Mouse (Mus musculus) limb, embryonic 15.5 days (tissue): ENCODE results near the gene Abhd12. TPM values are rescaled to one million over a fixed set of nuclear protein-coding genes. Genes with fewer than 3 reads are reported as not detected.

ENCODE experiments used
- ATAC-seq: fragments of 200-750 bp; cut with Nextera tagmentation; 2 replicates; pipeline ENCODE4 v1.8.0; 2017; ENCODE audit warnings: low read depth, moderate TSS enrichment; ENCODE audit not compliant: insufficient number of reproducible peaks, low FRiP score, low TSS enrichment
- H3K27ac ChIP-seq: fragments of 300-500 bp; sonication (generic); 2 replicates; pipeline ENCODE4 v1.5.1; 2015; ENCODE audit warnings: moderate library complexity, mild to moderate bottlenecking, inconsistent platforms
- H3K27me3 ChIP-seq: fragments of 300-500 bp; sonication (generic); 2 replicates; pipeline ENCODE4 v1.6.1; 2015; ENCODE audit warnings: inconsistent platforms
- H3K36me3 ChIP-seq: fragments of 300-500 bp; sonication (generic); 2 replicates; pipeline ENCODE4 v1.6.1; 2015; ENCODE audit warnings: inconsistent platforms
- H3K4me1 ChIP-seq: fragments of 300-500 bp; sonication (generic); 2 replicates; pipeline ENCODE4 v1.6.1; 2015; ENCODE audit warnings: inconsistent platforms
- H3K4me2 ChIP-seq: fragments of 300-500 bp; sonication (generic); 2 replicates; pipeline ENCODE4 v1.6.1; 2015; ENCODE audit warnings: mild to moderate bottlenecking, inconsistent platforms
- H3K4me3 ChIP-seq: fragments of 300-500 bp; sonication (generic); 2 replicates; pipeline ENCODE4 v1.5.1; 2015; ENCODE audit warnings: mild to moderate bottlenecking, inconsistent platforms
- H3K9ac ChIP-seq: fragments of 300-500 bp; sonication (generic); 2 replicates; pipeline ENCODE4 v1.6.1; 2015; ENCODE audit warnings: inconsistent platforms
- H3K9me3 ChIP-seq: fragments of 300-500 bp; sonication (generic); 2 replicates; pipeline ENCODE4 v1.6.1; 2016; ENCODE audit warnings: inconsistent platforms
- WGBS: fragments of 180-500 bp; shearing (Covaris S2); methylation state at CpG from one replicate; pipeline ENCODE4 v1.1.7; 2015; 5-methylcytosine and 5-hydroxymethylcytosine counted together
- polyA plus RNA-seq: library from polyadenylated mRNA; unstranded; fragments of >200 nt; fragmentation: Nextera tagmentation; extraction: Ambion mirVana; gene quantifications from 2 replicates; pipeline ENCODE4 v1.2.1, GENCODE M21; 2015

The Abhd12 gene
- polyA plus RNA-seq, 1 experiment from 2014 or later: 78.8 TPM

GRCm38 (mm10) chr2:150841109-150841508 is 63.4 kb downstream of the Abhd12 start:
- ATAC-seq: no peak
- WGBS: 62% methylated on average over 11 of the region's 11 CpGs
- H3K27ac ChIP-seq: no peak overlapping the region

GRCm38 (mm10) chr2:150839686-150840471 is 64.7 kb downstream of the Abhd12 start:
- H3K9ac ChIP-seq: no peak overlapping the region
- H3K27ac ChIP-seq: no peak overlapping the region
- no peaks in the 10 kb centered on the region for H3K9me3 ChIP-seq
- H3K4me1 ChIP-seq: no peaks in the 10 kb centered on the region
- ATAC-seq: no peak
- no peak overlapping the region for H3K4me2 ChIP-seq
- 74% methylated on average over 12 of the region's 12 CpGs for WGBS
- H3K27me3 ChIP-seq: no peaks in the 10 kb centered on the region
- H3K4me3 ChIP-seq: no peak overlapping the region
- H3K36me3 ChIP-seq: peaks cover 35% of the 10 kb centered on the region

More at GRCm38 (mm10) chr2:150841109-150841508, 63.4 kb downstream of the Abhd12 start:
- peaks cover 28% of the 10 kb centered on the region for H3K36me3 ChIP-seq
- H3K9ac ChIP-seq: no peak overlapping the region
- no peaks in the 10 kb centered on the region for H3K27me3 ChIP-seq
- no peak overlapping the region for H3K4me3 ChIP-seq
- no peak overlapping the region for H3K4me2 ChIP-seq
- no peaks in the 10 kb centered on the region for H3K4me1 ChIP-seq
- no peaks in the 10 kb centered on the region for H3K9me3 ChIP-seq

- Histone ChIP-seq H3K9ac (no peak overlapping the region), H3K4me2 (no peak overlapping the region), H3K4me3 (no peak overlapping the region), H3K4me1 (no peaks in the 10 kb centered on the region), H3K36me3 (peaks cover 56% of the 10 kb centered on the region), H3K27ac (no peak overlapping the region), H3K9me3 (no peaks in the 10 kb centered on the region), H3K27me3 (no peaks in the 10 kb centered on the region)
- WGBS: 95% methylated on average over 3 of the region's 3 CpGs
- ATAC-seq: no peak
These were observed 66.8 kb downstream of the Abhd12 start for GRCm38 (mm10) chr2:150837781-150838180.

GRCm38 (mm10) chr2:150836906-150837305 is 67.6 kb downstream of the Abhd12 start:
- Histone ChIP-seq H3K9ac (no peak overlapping the region), H3K4me1 (no peaks in the 10 kb centered on the region), H3K9me3 (no peaks in the 10 kb centered on the region), H3K27me3 (no peaks in the 10 kb centered on the region), H3K4me3 (no peak overlapping the region), H3K4me2 (no peak overlapping the region), H3K36me3 (peaks cover 65% of the 10 kb centered on the region), H3K27ac (no peak overlapping the region)
- WGBS: 73% methylated on average over 15 of the region's 15 CpGs
- ATAC-seq: no peak

GRCm38 (mm10) chr2:150835975-150836374 is 68.6 kb downstream of the Abhd12 start:
- no peak for ATAC-seq
- H3K9me3 ChIP-seq: no peaks in the 10 kb centered on the region
- no peak overlapping the region for H3K27ac ChIP-seq
- no peak overlapping the region for H3K4me3 ChIP-seq
- WGBS: 89% methylated on average over 4 of the region's 4 CpGs
- H3K4me1 ChIP-seq: no peaks in the 10 kb centered on the region
- H3K4me2 ChIP-seq: no peak overlapping the region
- H3K9ac ChIP-seq: no peak overlapping the region
- peaks cover 74% of the 10 kb centered on the region for H3K36me3 ChIP-seq
- no peaks in the 10 kb centered on the region for H3K27me3 ChIP-seq

- no peak overlapping the region for H3K4me2 ChIP-seq
- no peak for ATAC-seq
- H3K4me3 ChIP-seq: no peak overlapping the region
- 93% methylated on average over 7 of the region's 7 CpGs for WGBS
- no peaks in the 10 kb centered on the region for H3K27me3 ChIP-seq
- no peaks in the 10 kb centered on the region for H3K9me3 ChIP-seq
- H3K27ac ChIP-seq: no peak overlapping the region
- peaks cover 84% of the 10 kb centered on the region for H3K36me3 ChIP-seq
- no peaks in the 10 kb centered on the region for H3K4me1 ChIP-seq
- no peak overlapping the region for H3K9ac ChIP-seq
These were observed 69.9 kb downstream of the Abhd12 start for GRCm38 (mm10) chr2:150834616-150835015.

- H3K9me3 ChIP-seq: no peaks in the 10 kb centered on the region
- H3K9ac ChIP-seq: no peak overlapping the region
- H3K4me1 ChIP-seq: no peaks in the 10 kb centered on the region
- WGBS: 92% methylated on average over 7 of the region's 7 CpGs
- no peaks in the 10 kb centered on the region for H3K27me3 ChIP-seq
- no peak overlapping the region for H3K4me3 ChIP-seq
- H3K27ac ChIP-seq: no peak overlapping the region
- peaks cover 92% of the 10 kb centered on the region for H3K36me3 ChIP-seq
- H3K4me2 ChIP-seq: no peak overlapping the region
- ATAC-seq: no peak
These were observed 72.5 kb downstream of the Abhd12 start for GRCm38 (mm10) chr2:150832029-150832428.

- WGBS: 83% methylated on average over 3 of the region's 3 CpGs
- Histone ChIP-seq H3K9ac (no peak overlapping the region), H3K4me1 (no peaks in the 10 kb centered on the region), H3K27me3 (no peaks in the 10 kb centered on the region), H3K9me3 (no peaks in the 10 kb centered on the region), H3K36me3 (peaks cover 95% of the 10 kb centered on the region), H3K27ac (no peak overlapping the region), H3K4me3 (no peak overlapping the region), H3K4me2 (no peak overlapping the region)
- ATAC-seq: no peak
These were observed 73.6 kb downstream of the Abhd12 start for GRCm38 (mm10) chr2:150830911-150831441.

GRCm38 (mm10) chr2:150830011-150830410 is 74.5 kb downstream of the Abhd12 start:
- H3K9me3 ChIP-seq: no peaks in the 10 kb centered on the region
- peaks cover 98% of the 10 kb centered on the region for H3K36me3 ChIP-seq
- WGBS: 86% methylated on average over 2 of the region's 2 CpGs
- no peak for ATAC-seq
- no peak overlapping the region for H3K4me3 ChIP-seq
- H3K4me2 ChIP-seq: no peak overlapping the region
- H3K9ac ChIP-seq: no peak overlapping the region
- no peaks in the 10 kb centered on the region for H3K27me3 ChIP-seq
- no peak overlapping the region for H3K27ac ChIP-seq
- no peaks in the 10 kb centered on the region for H3K4me1 ChIP-seq

- no peak for ATAC-seq
- WGBS: 80% methylated on average over 4 of the region's 4 CpGs
- no peak overlapping the region for H3K27ac ChIP-seq
- H3K27me3 ChIP-seq: no peaks in the 10 kb centered on the region
- H3K9ac ChIP-seq: no peak overlapping the region
- peaks cover 98% of the 10 kb centered on the region for H3K36me3 ChIP-seq
- H3K9me3 ChIP-seq: no peaks in the 10 kb centered on the region
- H3K4me1 ChIP-seq: no peaks in the 10 kb centered on the region
- no peak overlapping the region for H3K4me2 ChIP-seq
- H3K4me3 ChIP-seq: no peak overlapping the region
These were observed 75.9 kb downstream of the Abhd12 start for GRCm38 (mm10) chr2:150828654-150829053.

- no peak overlapping the region for H3K9ac ChIP-seq
- no peaks in the 10 kb centered on the region for H3K9me3 ChIP-seq
- H3K4me2 ChIP-seq: no peak overlapping the region
- H3K4me1 ChIP-seq: no peaks in the 10 kb centered on the region
- 89% methylated on average over 3 of the region's 3 CpGs for WGBS
- no peak overlapping the region for H3K27ac ChIP-seq
- ATAC-seq: no peak
- peaks cover 98% of the 10 kb centered on the region for H3K36me3 ChIP-seq
- no peaks in the 10 kb centered on the region for H3K27me3 ChIP-seq
- H3K4me3 ChIP-seq: no peak overlapping the region
These were observed 76.4 kb downstream of the Abhd12 start for GRCm38 (mm10) chr2:150828164-150828563.

- Histone ChIP-seq H3K4me3 (no peak overlapping the region), H3K9me3 (no peaks in the 10 kb centered on the region), H3K36me3 (peaks cover 93% of the 10 kb centered on the region), H3K4me2 (no peak overlapping the region), H3K4me1 (no peaks in the 10 kb centered on the region), H3K27ac (no peak overlapping the region), H3K9ac (no peak overlapping the region), H3K27me3 (no peaks in the 10 kb centered on the region)
- no peak for ATAC-seq
- 84% methylated on average over 3 of the region's 3 CpGs for WGBS
These were observed 78.1 kb downstream of the Abhd12 start for GRCm38 (mm10) chr2:150826426-150826825.
